Mouse (Mus musculus): Measurements from ENCODE around the gene Ang. TPM values are rescaled to one million over a fixed set of nuclear protein-coding genes. Genes with fewer than 3 reads are reported as not detected.

Gene Ang
- polyA plus RNA-seq, 1 experiment from 2014 or later, result 7.5 TPM

GRCm38 (mm10) chr14:51098921-51099320 is 8.0 kb downstream of the Ang start:
- no peaks in the 10 kb centered on the region for H3K4me1 ChIP-seq (replicated peaks; ENCODE audit: insufficient read depth, low read length)
- H3K9me3 ChIP-seq (replicated peaks; ENCODE audit: low read length), result no peaks in the 10 kb centered on the region
- H3K9ac ChIP-seq (ENCODE audit: low read depth, low read length), result no peak overlapping the region
- H3K27ac ChIP-seq, result no peak overlapping the region
- H3K36me3 ChIP-seq (ENCODE audit: insufficient read depth, low read length), result no peaks in the 10 kb centered on the region
- ATAC-seq (replicated peaks; ENCODE audit: low FRiP score, low read depth) (no peak), DNase-seq (ENCODE audit: low spot score) (no peak)
- no peak overlapping the region for H3K4me3 ChIP-seq (replicated peaks; ENCODE audit: low read depth, low read length)
- no peak for TF ChIP-seq CTCF (IDR thresholded peaks at IDR 0.05; ENCODE audit: low read depth)
- WGBS, result 91% methylated on average over 11 of the region's 11 CpGs
- no peak overlapping the region for H3K4me2 ChIP-seq (ENCODE audit: low read length)
- no peaks in the 10 kb centered on the region for H3K27me3 ChIP-seq (ENCODE audit: insufficient read depth, low read length)

GRCm38 (mm10) chr14:51101284-51101683 is 10.3 kb downstream of the Ang start:
- H3K27ac ChIP-seq, result no peak overlapping the region
- no peak for TF ChIP-seq CTCF (IDR thresholded peaks at IDR 0.05; ENCODE audit: low read depth)
- H3K27me3 ChIP-seq (ENCODE audit: insufficient read depth, low read length), result no peaks in the 10 kb centered on the region
- no peak overlapping the region for H3K4me2 ChIP-seq (ENCODE audit: low read length)
- ATAC-seq (replicated peaks; ENCODE audit: low FRiP score, low read depth) (no peak), DNase-seq (ENCODE audit: low spot score) (no peak)
- H3K9ac ChIP-seq (ENCODE audit: low read depth, low read length), result no peak overlapping the region
- H3K36me3 ChIP-seq (ENCODE audit: insufficient read depth, low read length), result no peaks in the 10 kb centered on the region
- WGBS, result 75% methylated on average over 9 of the region's 9 CpGs
- no peaks in the 10 kb centered on the region for H3K9me3 ChIP-seq (replicated peaks; ENCODE audit: low read length)
- no peaks in the 10 kb centered on the region for H3K4me1 ChIP-seq (replicated peaks; ENCODE audit: insufficient read depth, low read length)
- H3K4me3 ChIP-seq (replicated peaks; ENCODE audit: low read depth, low read length), result no peak overlapping the region

- WGBS, result 56% methylated on average over 3 of the region's 3 CpGs
- DNase-seq (ENCODE audit: low spot score) (peak; percentile 60), ATAC-seq (replicated peaks; ENCODE audit: low FRiP score, low read depth) (0 out of 2 replicates have a peak, but pooled peaks have one; percentile 17)
- H3K4me2 ChIP-seq (ENCODE audit: low read length), result no peak overlapping the region
- H3K4me3 ChIP-seq (replicated peaks; ENCODE audit: low read depth, low read length), result no peak overlapping the region
- no peak overlapping the region for H3K9ac ChIP-seq (ENCODE audit: low read depth, low read length)
- H3K27ac ChIP-seq, result no peak overlapping the region
- no peaks in the 10 kb centered on the region for H3K36me3 ChIP-seq (ENCODE audit: insufficient read depth, low read length)
- peak; percentile 89 for TF ChIP-seq CTCF (IDR thresholded peaks at IDR 0.05; ENCODE audit: low read depth)
- H3K27me3 ChIP-seq (ENCODE audit: insufficient read depth, low read length), result no peaks in the 10 kb centered on the region
- H3K9me3 ChIP-seq (replicated peaks; ENCODE audit: low read length), result no peaks in the 10 kb centered on the region
- H3K4me1 ChIP-seq (replicated peaks; ENCODE audit: insufficient read depth, low read length), result no peaks in the 10 kb centered on the region
Measured at GRCm38 (mm10) chr14:51103217-51103616, 12.3 kb downstream of the Ang start.

- Histone ChIP-seq H3K36me3 (ENCODE audit: insufficient read depth, low read length) (no peaks in the 10 kb centered on the region), H3K4me1 (replicated peaks; ENCODE audit: insufficient read depth, low read length) (no peaks in the 10 kb centered on the region), H3K4me3 (replicated peaks; ENCODE audit: low read depth, low read length) (no peak overlapping the region), H3K9me3 (replicated peaks; ENCODE audit: low read length) (no peaks in the 10 kb centered on the region), H3K27ac (no peak overlapping the region), H3K9ac (ENCODE audit: low read depth, low read length) (no peak overlapping the region), H3K4me2 (ENCODE audit: low read length) (no peak overlapping the region), H3K27me3 (ENCODE audit: insufficient read depth, low read length) (no peaks in the 10 kb centered on the region)
- ATAC-seq (replicated peaks; ENCODE audit: low FRiP score, low read depth) (no peak), DNase-seq (ENCODE audit: low spot score) (no peak)
- no peak for TF ChIP-seq CTCF (IDR thresholded peaks at IDR 0.05; ENCODE audit: low read depth)
- WGBS, result 93% methylated on average over 2 of the region's 2 CpGs
Measured at GRCm38 (mm10) chr14:51104366-51104765, 13.4 kb downstream of the Ang start.

- no peak for ATAC-seq (replicated peaks; ENCODE audit: low FRiP score, low read depth)
- H3K27me3 ChIP-seq (ENCODE audit: insufficient read depth, low read length), result no peaks in the 10 kb centered on the region
- DNase-seq (ENCODE audit: low spot score), result no peak
Measured at GRCm38 (mm10) chr14:51106449-51106967, 15.6 kb downstream of the Ang start.

GRCm38 (mm10) chr14:51111966-51112365 is 21.0 kb downstream of the Ang start:
- Histone ChIP-seq H3K9me3 (replicated peaks; ENCODE audit: low read length) (no peaks in the 10 kb centered on the region), H3K27me3 (ENCODE audit: insufficient read depth, low read length) (no peaks in the 10 kb centered on the region), H3K36me3 (ENCODE audit: insufficient read depth, low read length) (no peaks in the 10 kb centered on the region), H3K4me1 (replicated peaks; ENCODE audit: insufficient read depth, low read length) (no peaks in the 10 kb centered on the region), H3K4me3 (replicated peaks; ENCODE audit: low read depth, low read length) (no peak overlapping the region), H3K9ac (ENCODE audit: low read depth, low read length) (no peak overlapping the region), H3K4me2 (ENCODE audit: low read length) (no peak overlapping the region), H3K27ac (no peak overlapping the region)
- DNase-seq (ENCODE audit: low spot score), result no peak
- TF ChIP-seq CTCF (IDR thresholded peaks at IDR 0.05; ENCODE audit: low read depth), result no peak
- WGBS, result 58% methylated on average over 3 of the region's 3 CpGs
- ATAC-seq (replicated peaks; ENCODE audit: low FRiP score, low read depth), result no peak

More at GRCm38 (mm10) chr14:51106449-51106967, 15.6 kb downstream of the Ang start:
- no peak for TF ChIP-seq CTCF (IDR thresholded peaks at IDR 0.05; ENCODE audit: low read depth)
- Histone ChIP-seq H3K36me3 (ENCODE audit: insufficient read depth, low read length) (no peaks in the 10 kb centered on the region), H3K4me2 (ENCODE audit: low read length) (no peak overlapping the region), H3K9me3 (replicated peaks; ENCODE audit: low read length) (no peaks in the 10 kb centered on the region), H3K4me1 (replicated peaks; ENCODE audit: insufficient read depth, low read length) (no peaks in the 10 kb centered on the region), H3K9ac (ENCODE audit: low read depth, low read length) (no peak overlapping the region), H3K27ac (no peak overlapping the region), H3K4me3 (replicated peaks; ENCODE audit: low read depth, low read length) (no peak overlapping the region)

- 39% methylated on average over 9 of the region's 9 CpGs for WGBS
- Histone ChIP-seq H3K27ac (0 out of 2 replicates have a peak overlapping the region, but pooled peaks have one; percentile 13), H3K27me3 (ENCODE audit: insufficient read depth, low read length) (no peaks in the 10 kb centered on the region), H3K4me2 (ENCODE audit: low read length) (no peak overlapping the region), H3K4me1 (replicated peaks; ENCODE audit: insufficient read depth, low read length) (no peaks in the 10 kb centered on the region), H3K9me3 (replicated peaks; ENCODE audit: low read length) (no peaks in the 10 kb centered on the region), H3K36me3 (ENCODE audit: insufficient read depth, low read length) (no peaks in the 10 kb centered on the region), H3K9ac (ENCODE audit: low read depth, low read length) (no peak overlapping the region), H3K4me3 (replicated peaks; ENCODE audit: low read depth, low read length) (no peak overlapping the region)
- no peak for DNase-seq (ENCODE audit: low spot score)
- no peak for TF ChIP-seq CTCF (IDR thresholded peaks at IDR 0.05; ENCODE audit: low read depth)
- ATAC-seq (replicated peaks; ENCODE audit: low FRiP score, low read depth), result peak; percentile 17; the same call in 1 of the 2 replicates
Measured at GRCm38 (mm10) chr14:51113476-51113875, 22.5 kb downstream of the Ang start.

Data from kidney, postnatal 0 days (tissue).